Mouse (Mus musculus) liver, postnatal 0 days (tissue): Measurements from ENCODE around the gene Gstp3.

ENCODE experiments used
- CTCF ChIP-seq: sonication (generic); IDR thresholded peaks from 2 replicates; pipeline ENCODE4 v1.5.1; 2016; ENCODE audit warnings: antibody characterized with exemption, low read depth
- EP300 ChIP-seq: IDR thresholded peaks from 2 replicates; pipeline ENCODE4 v1.6.1; 2016; ENCODE audit warnings: antibody characterized with exemption, low read depth, mild to moderate bottlenecking

DNA sequence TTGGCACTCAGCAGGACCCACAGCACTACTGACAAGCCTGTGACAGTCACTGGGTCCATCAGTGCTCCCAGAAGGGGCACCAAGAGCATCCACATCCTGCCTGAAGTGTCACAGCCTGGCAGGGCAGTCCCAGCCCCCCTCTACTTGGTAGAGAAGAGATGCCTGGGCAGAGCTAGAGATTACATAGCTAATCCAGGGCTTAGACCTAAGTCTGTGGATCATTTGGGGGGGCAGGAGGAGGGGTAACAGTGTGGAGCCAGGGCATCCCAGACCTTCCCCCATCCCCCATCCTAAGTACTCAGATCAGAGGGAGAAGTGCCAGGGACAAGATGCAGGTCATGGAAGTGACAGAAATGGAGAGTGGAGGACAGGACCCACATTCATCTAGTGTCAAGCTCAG lies 44.6 kb downstream of the Gstp3 start:
- no peak for TF ChIP-seq CTCF
- TF ChIP-seq EP300: no peak
